ENCODE assay signal across 8 mouse cellular contexts in genomic region chrX:50549713-50550112, GRCm38 (mm10).
DNase-seq lines count a peak whose midpoint lies in the region; ATAC-seq lines count a peak whose summit lies in the region.

No protein-coding gene starts in this region.

- H3K4me2 ChIP-seq in heart, embryonic 15.5 days: peak overlapping the region; percentile 52
- H3K4me2 ChIP-seq in midbrain, embryonic 15.5 days: peak overlapping the region; percentile 40

- no peaks in the 10 kb centered on the region for H3K36me3 ChIP-seq in heart, embryonic 15.5 days
- H3K36me3 ChIP-seq in limb, embryonic 10.5 days: no peaks in the 10 kb centered on the region
- H3K36me3 ChIP-seq in midbrain, embryonic 15.5 days (replicated peaks): no peaks in the 10 kb centered on the region

- no peaks in the 10 kb centered on the region for H3K27me3 ChIP-seq in heart, embryonic 15.5 days
- no peaks in the 10 kb centered on the region for H3K27me3 ChIP-seq in limb, embryonic 10.5 days (ENCODE audit: low read depth, poor library complexity, severe bottlenecking)
- no peaks in the 10 kb centered on the region for H3K27me3 ChIP-seq in midbrain, embryonic 15.5 days (replicated peaks)

- H3K9ac ChIP-seq in heart, embryonic 15.5 days: no peak overlapping the region
- no peak overlapping the region for H3K9ac ChIP-seq in midbrain, embryonic 15.5 days

- WGBS in heart, embryonic 15.5 days: 39% methylated on average over 3 of the region's 3 CpGs
- 48% methylated on average over 3 of the region's 3 CpGs for WGBS in limb, embryonic 10.5 days
- WGBS in midbrain, embryonic 15.5 days: 45% methylated on average over 3 of the region's 3 CpGs

- H3K4me3 ChIP-seq in heart, embryonic 15.5 days: peak overlapping the region; percentile 47
- peak overlapping the region; percentile 45 for H3K4me3 ChIP-seq in limb, embryonic 10.5 days
- H3K4me3 ChIP-seq in midbrain, embryonic 15.5 days: peak overlapping the region; percentile 28

- no peak for ATAC-seq in CD4-positive, CD25-positive, alpha-beta regulatory T cell, adult 4 months
- no peak for ATAC-seq in heart, embryonic 15.5 days (replicated peaks; ENCODE audit: insufficient number of reproducible peaks, insufficient read depth, low FRiP score, low read depth)
- 0 out of 2 replicates have a peak, but pooled peaks have one; percentile 54 for ATAC-seq in midbrain, embryonic 15.5 days (replicated peaks)
- no peak for ATAC-seq in megakaryocyte-erythroid progenitor cell, adult 5-6 weeks (replicated peaks; ENCODE audit: low FRiP score, low TSS enrichment, poor library complexity, severe bottlenecking)

- no peaks in the 10 kb centered on the region for H3K9me3 ChIP-seq in heart, embryonic 15.5 days (replicated peaks)
- H3K9me3 ChIP-seq in limb, embryonic 10.5 days (replicated peaks): no peaks in the 10 kb centered on the region
- no peaks in the 10 kb centered on the region for H3K9me3 ChIP-seq in midbrain, embryonic 15.5 days

- H3K4me1 ChIP-seq in heart, embryonic 15.5 days (replicated peaks): no peaks in the 10 kb centered on the region
- H3K4me1 ChIP-seq in limb, embryonic 10.5 days: no peaks in the 10 kb centered on the region
- H3K4me1 ChIP-seq in midbrain, embryonic 15.5 days: no peaks in the 10 kb centered on the region

- peak; percentile 7 for DNase-seq in CD4-positive, CD25-positive, alpha-beta regulatory T cell, adult 2 months (ENCODE audit: low read depth, low spot score)
- DNase-seq in spleen, adult 12 weeks (ENCODE audit: low spot score): peak; percentile 15
- no peak for DNase-seq in spleen, adult 18-20 months
- DNase-seq in limb, embryonic 10.5 days (ENCODE audit: low spot score): no peak

- H3K27ac ChIP-seq in heart, embryonic 15.5 days: no peak overlapping the region
- H3K27ac ChIP-seq in limb, embryonic 10.5 days: peak overlapping the region; percentile 36; the same call in 1 of the 2 replicates
- H3K27ac ChIP-seq in midbrain, embryonic 15.5 days: no peak overlapping the region

Comparison
In these comparisons a context has a peak if more than half of its experiments do, and no peak if none do; other contexts are left out.
1. DNase-seq: peak in CD4-positive, CD25-positive, alpha-beta regulatory T cell, adult 2 months (single experiment) and spleen, adult 12 weeks (single experiment); none in spleen, adult 18-20 months (0 of 2) and limb, embryonic 10.5 days (single experiment).
2. Peak in every context shown above with its lines, with median percentiles within 50 percentile points of each other: H3K4me3 ChIP-seq.